Mouse (Mus musculus): Measurements from ENCODE around the gene Cnot10. TPM values are rescaled to one million over a fixed set of nuclear protein-coding genes. Genes with fewer than 3 reads are reported as not detected.

The Cnot10 gene
- total and polyA plus RNA-seq, 3 experiments = 42.4 to 143 (median 46.9) TPM

GRCm38 (mm10) chr9:114578646-114579045, 61.3 kb downstream of the Cnot10 start (continued):
- no peak; the same call in 1 of the 2 replicates for TF ChIP-seq MAFK (IDR thresholded peaks at IDR 0.05; ENCODE audit: borderline replicate concordance, low read depth, low read length)

- TF ChIP-seq EP300 (IDR thresholded peaks at IDR 0.05; ENCODE audit: low read depth in 1 of 2, low read length in 2 of 2) (no peak), MXI1 (IDR thresholded peaks at IDR 0.05; ENCODE audit: low read depth, low read length) (no peak), MYC (IDR thresholded peaks at IDR 0.05; ENCODE audit: low read depth, low read length) (no peak), CTCF (IDR thresholded peaks at IDR 0.05 in 2 of 3, conservative IDR thresholded peaks at IDR 0.05 in 1 of 3; ENCODE audit: control insufficient read depth in 1 of 3, insufficient read depth in 1 of 3, low read depth in 2 of 3, low read length in 3 of 3, poor library complexity in 1 of 3, severe bottlenecking in 1 of 3) (no peak), UBTF (IDR thresholded peaks at IDR 0.05; ENCODE audit: borderline replicate concordance, insufficient read depth, low read depth, low read length) (no peak), NELFE (IDR thresholded peaks at IDR 0.05; ENCODE audit: low read depth, low read length) (no peak), MAX (IDR thresholded peaks at IDR 0.05; ENCODE audit: low read length) (no peak), POLR2AphosphoS5 (IDR thresholded peaks at IDR 0.05; ENCODE audit: borderline replicate concordance, low read depth, low read length) (no peak), SIN3A (IDR thresholded peaks at IDR 0.05; ENCODE audit: low read length) (no peak), HCFC1 (IDR thresholded peaks at IDR 0.05; ENCODE audit: low read depth, low read length) (no peak), GATA1 (IDR thresholded peaks at IDR 0.05; ENCODE audit: low read depth, low read length) (no peak), ZMIZ1 (IDR thresholded peaks at IDR 0.05; ENCODE audit: low read depth, low read length) (no peak), TAL1 (IDR thresholded peaks at IDR 0.05; ENCODE audit: low read length) (no peak), E2F4 (IDR thresholded peaks at IDR 0.05; ENCODE audit: borderline replicate concordance, low read depth, low read length) (no peak), JUND (IDR thresholded peaks at IDR 0.05; ENCODE audit: low read depth, low read length) (no peak)
- no peak overlapping the region for H3K9ac ChIP-seq (ENCODE audit: control insufficient read depth, low read depth, low read length, poor library complexity, severe bottlenecking)
- DNase-seq (ENCODE audit: low read depth, low spot score) = no peak
- H3K27me3 ChIP-seq (ENCODE audit: control insufficient read depth in 1 of 2, insufficient read depth in 2 of 2, low read length in 2 of 2) = no peaks in the 10 kb centered on the region
- no peak overlapping the region for H3K4me3 ChIP-seq (ENCODE audit: control insufficient read depth in 1 of 2, insufficient read depth in 1 of 2, low read depth in 2 of 2, low read length in 2 of 2)
- no peak overlapping the region for H3K27ac ChIP-seq (ENCODE audit: control insufficient read depth, low read depth, low read length)
- peaks cover 0 to 6% of the 10 kb centered on the region in 2 experiments; a peak in 2 of 4 replicates for H3K36me3 ChIP-seq (ENCODE audit: control insufficient read depth in 1 of 2, insufficient read depth in 2 of 2, low read length in 2 of 2)
- no peaks in the 10 kb centered on the region for H3K79me2 ChIP-seq (ENCODE audit: control insufficient read depth, insufficient read depth, low read length, poor library complexity)
- no peaks in the 10 kb centered on the region for H3K9me3 ChIP-seq (replicated peaks; ENCODE audit: insufficient read depth, low read length)
- peaks cover 3 to 8% of the 10 kb centered on the region in 2 experiments for H3K4me1 ChIP-seq (ENCODE audit: control insufficient read depth in 1 of 2, insufficient read depth in 2 of 2, low read length in 2 of 2)
Observed at GRCm38 (mm10) chr9:114576001-114576400, 64.0 kb downstream of the Cnot10 start.

- no peaks in the 10 kb centered on the region for H3K27me3 ChIP-seq (ENCODE audit: control insufficient read depth in 1 of 2, insufficient read depth in 2 of 2, low read length in 2 of 2)
- no peaks in the 10 kb centered on the region for H3K79me2 ChIP-seq (ENCODE audit: control insufficient read depth, insufficient read depth, low read length, poor library complexity)
- TF ChIP-seq NRF1 (IDR thresholded peaks at IDR 0.05; ENCODE audit: insufficient read depth, low read depth, low read length, poor library complexity, severe bottlenecking) = no peak
- no peak for TF ChIP-seq CTCF (IDR thresholded peaks at IDR 0.05 in 2 of 3, conservative IDR thresholded peaks at IDR 0.05 in 1 of 3; ENCODE audit: control insufficient read depth in 1 of 3, insufficient read depth in 1 of 3, low read depth in 2 of 3, low read length in 3 of 3, poor library complexity in 1 of 3, severe bottlenecking in 1 of 3)
- no peak for TF ChIP-seq SMC3 (IDR thresholded peaks at IDR 0.05; ENCODE audit: low read depth, low read length)
- TF ChIP-seq ZKSCAN1 (IDR thresholded peaks at IDR 0.05; ENCODE audit: low read depth, low read length) = no peak
- TF ChIP-seq USF1 (IDR thresholded peaks at IDR 0.05; ENCODE audit: low read depth, low read length) = no peak
- TF ChIP-seq ZMIZ1 (IDR thresholded peaks at IDR 0.05; ENCODE audit: low read depth, low read length) = no peak
- no peak for TF ChIP-seq TCF12 (IDR thresholded peaks at IDR 0.05; ENCODE audit: low read depth, low read length)
- TF ChIP-seq BHLHE40 (IDR thresholded peaks at IDR 0.05; ENCODE audit: borderline replicate concordance, low read depth, low read length) = no peak
- no peak for TF ChIP-seq SIN3A (IDR thresholded peaks at IDR 0.05; ENCODE audit: low read length)
- TF ChIP-seq ETS1 (IDR thresholded peaks at IDR 0.05; ENCODE audit: low read depth, low read length) = no peak
- TF ChIP-seq ZNF384 (IDR thresholded peaks at IDR 0.05; ENCODE audit: low read depth, low read length) = no peak
- no peak for TF ChIP-seq RCOR1 (IDR thresholded peaks at IDR 0.05; ENCODE audit: low read depth, low read length)
- TF ChIP-seq MXI1 (IDR thresholded peaks at IDR 0.05; ENCODE audit: low read depth, low read length) = no peak
- no peak for TF ChIP-seq CHD1 (IDR thresholded peaks at IDR 0.05; ENCODE audit: low read depth, low read length)
- H3K9me3 ChIP-seq (replicated peaks; ENCODE audit: insufficient read depth, low read length) = no peaks in the 10 kb centered on the region
- H3K9ac ChIP-seq (ENCODE audit: control insufficient read depth, low read depth, low read length, poor library complexity, severe bottlenecking) = no peak overlapping the region
- no peak overlapping the region for H3K4me3 ChIP-seq (ENCODE audit: control insufficient read depth in 1 of 2, insufficient read depth in 1 of 2, low read depth in 2 of 2, low read length in 2 of 2)
- H3K36me3 ChIP-seq (ENCODE audit: control insufficient read depth in 1 of 2, insufficient read depth in 2 of 2, low read length in 2 of 2) = peaks cover 0 to 3% of the 10 kb centered on the region in 2 experiments; a peak in 1 of 4 replicates
- peaks cover 3 to 4% of the 10 kb centered on the region in 2 experiments for H3K4me1 ChIP-seq (ENCODE audit: control insufficient read depth in 1 of 2, insufficient read depth in 2 of 2, low read length in 2 of 2)
- DNase-seq (ENCODE audit: low read depth, low spot score) = no peak
- no peak overlapping the region for H3K27ac ChIP-seq (ENCODE audit: control insufficient read depth, low read depth, low read length)
Observed at GRCm38 (mm10) chr9:114573528-114573927, 66.5 kb downstream of the Cnot10 start.
